Mouse (Mus musculus) forelimb bud, embryonic 11.5 days (tissue): Measurements from ENCODE around the gene Fbxl12.
"Not testable (repeated sequence)": the region's sequence is repeated elsewhere in the genome, so short reads cannot be mapped to it uniquely, and the experiment has no call there.

Experiments used
- DNase-seq: peaks from one replicate; pipeline ENCODE4 v3.0.0-alpha.2; 2012; ENCODE audit warnings: low read depth, low spot score

Fbxl12 gene

DNA sequence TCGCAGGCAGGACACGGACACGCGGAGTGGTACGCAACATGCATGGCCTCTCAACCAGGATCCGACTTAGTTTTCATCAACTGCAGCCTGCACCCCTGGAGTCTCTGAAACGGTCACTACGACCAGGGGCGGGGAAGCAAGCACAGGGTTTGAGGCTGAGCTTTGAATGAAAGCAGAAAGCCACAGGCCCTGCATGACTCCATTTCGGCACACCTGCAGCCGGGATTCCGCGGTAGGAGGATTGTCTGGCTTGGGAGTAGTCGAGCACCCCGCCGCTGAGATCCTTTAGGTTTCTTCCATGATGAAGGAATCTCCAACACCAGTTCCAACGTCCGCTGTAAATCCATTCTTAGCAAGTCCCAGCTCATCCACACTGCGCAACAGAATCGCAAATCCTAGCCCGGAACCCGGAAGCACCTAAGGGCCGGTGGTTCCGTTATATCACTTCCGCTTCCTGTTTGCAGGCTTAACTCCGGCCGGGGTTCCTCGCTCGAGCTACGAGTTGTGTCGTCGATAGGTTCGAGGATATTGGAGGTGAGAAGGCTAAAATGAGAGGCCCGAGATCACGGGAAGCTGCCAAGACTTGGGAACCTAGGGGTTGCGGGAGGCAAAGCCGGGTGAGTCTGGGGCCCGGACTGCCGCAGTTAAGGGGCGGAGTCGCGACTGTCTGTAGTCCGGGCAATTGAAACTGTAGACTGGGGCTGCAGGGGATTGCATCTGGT lies at the start of gene Fbxl12:
Gene Fbxl12, minus strand, starts transcription at position 408 of the 722 bp plus-strand sequence.
- DNase-seq = peak; percentile 67

- DNase-seq = no peak
These were observed 48.3 kb upstream of the Fbxl12 start for GRCm38 (mm10) chr9:20692863-20693262.

DNA sequence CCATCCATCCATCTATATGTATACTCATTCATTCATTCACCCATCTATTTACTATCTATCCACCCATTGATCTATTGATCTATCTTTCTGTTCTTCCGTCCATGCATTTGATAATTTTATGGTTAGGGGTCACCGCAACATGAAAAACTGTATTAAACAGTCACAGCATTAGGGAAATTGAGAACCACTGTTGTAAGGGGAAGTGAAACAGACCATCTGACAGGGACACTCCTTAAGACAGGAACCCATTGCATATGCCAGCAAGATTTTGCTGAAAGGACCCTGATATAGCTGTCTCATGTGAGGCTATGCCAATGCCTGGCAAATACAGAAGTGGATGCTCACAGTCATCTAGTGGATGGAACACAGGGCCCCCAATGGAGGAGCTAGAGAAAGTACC lies 45.9 kb upstream of the Fbxl12 start:
- not testable (repeated sequence) for DNase-seq

DNA sequence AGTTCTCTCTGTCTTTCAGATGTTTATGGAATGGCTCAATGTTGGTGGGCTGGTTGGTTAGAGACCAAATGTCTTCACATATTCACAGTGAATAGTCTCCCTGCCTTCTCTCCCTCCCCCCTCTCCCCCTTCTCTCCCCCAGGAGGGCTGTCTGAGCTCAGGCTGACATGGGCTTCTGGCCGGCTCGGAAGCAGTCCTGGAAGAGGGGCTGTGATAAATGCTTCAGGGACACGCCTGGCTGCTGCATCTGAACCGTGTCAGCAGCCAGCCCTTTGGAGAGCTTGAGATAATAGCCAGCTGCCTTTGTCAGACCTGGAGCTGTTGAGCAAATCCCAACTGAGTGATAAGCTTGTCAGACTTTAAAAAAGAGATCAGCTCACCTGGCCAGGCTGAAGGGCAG lies 45.3 kb upstream of the Fbxl12 start:
- no peak for DNase-seq

DNA sequence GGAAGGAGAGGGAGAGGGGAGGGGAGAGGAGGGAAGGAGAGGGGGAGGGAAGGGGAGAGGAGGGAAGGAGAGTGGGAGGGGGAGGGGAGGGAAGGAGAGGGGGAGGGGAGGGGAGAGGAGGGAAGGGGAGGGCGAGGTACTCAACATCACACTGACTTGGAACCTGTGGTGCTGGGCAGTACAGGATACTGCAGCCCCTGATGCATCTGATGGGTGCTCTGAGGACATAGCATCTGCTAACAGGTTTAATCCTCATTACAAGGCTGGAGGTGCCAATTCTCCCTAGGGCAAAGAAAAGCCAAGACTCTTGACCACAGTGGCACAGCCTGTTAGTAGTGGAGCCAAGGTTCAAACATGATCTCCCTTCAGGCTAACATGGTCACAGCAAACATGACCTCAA lies 44.8 kb upstream of the Fbxl12 start:
- DNase-seq = no peak

DNA sequence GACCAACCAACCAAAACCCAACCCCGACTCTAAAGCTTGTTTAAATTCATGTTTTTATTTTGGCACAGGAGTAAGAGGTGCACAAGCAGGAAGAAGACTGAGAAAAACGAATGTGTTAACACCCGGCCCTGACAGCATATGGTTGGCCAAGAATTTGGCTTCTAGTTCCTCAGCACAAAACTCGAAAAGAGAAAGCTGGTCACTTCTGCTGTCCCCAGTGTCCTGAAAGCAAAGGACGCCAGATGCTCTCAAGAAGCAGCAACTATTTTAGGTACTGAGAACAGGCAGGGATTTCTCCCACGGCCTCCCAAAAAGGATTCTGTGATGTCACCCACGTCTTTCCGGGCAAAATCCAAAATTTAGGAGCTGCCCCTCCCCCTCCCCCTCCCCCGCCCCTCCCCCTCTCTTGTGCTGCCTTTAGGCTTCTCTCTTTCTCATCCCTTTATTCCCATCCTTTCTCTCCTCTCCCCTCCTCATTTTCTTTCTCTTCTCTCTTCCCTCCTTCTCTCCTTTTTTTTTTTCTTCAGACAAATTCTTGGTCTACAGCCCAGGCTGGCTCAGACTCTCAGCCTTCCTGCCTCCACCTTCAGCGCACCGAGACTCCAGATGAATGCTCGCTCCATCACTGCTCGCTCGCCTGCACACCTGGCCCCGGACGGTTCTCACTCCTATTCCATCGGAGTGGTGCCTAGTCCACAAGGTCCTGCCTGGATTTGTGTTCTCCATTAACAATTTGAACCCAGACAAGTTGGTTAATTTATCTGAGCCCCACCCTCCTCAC lies 40.7 kb upstream of the Fbxl12 start:
- no peak for DNase-seq

DNA sequence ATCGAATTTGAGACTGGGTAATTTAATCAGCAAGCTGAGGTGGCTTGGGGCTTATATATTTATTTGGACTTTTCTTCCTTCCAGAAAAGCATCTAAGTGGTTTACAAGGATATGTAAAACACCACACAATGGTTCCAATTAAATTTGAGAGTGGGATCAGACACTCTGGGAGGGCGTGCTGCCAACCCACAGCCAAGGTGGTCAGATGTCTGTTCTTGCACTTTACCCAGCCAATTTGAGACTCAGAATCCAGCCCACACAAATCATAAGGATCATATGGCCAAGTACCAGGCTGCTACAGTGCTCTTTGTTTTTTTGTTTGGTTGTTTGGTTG lies 37.8 kb upstream of the Fbxl12 start:
- DNase-seq = no peak

DNA sequence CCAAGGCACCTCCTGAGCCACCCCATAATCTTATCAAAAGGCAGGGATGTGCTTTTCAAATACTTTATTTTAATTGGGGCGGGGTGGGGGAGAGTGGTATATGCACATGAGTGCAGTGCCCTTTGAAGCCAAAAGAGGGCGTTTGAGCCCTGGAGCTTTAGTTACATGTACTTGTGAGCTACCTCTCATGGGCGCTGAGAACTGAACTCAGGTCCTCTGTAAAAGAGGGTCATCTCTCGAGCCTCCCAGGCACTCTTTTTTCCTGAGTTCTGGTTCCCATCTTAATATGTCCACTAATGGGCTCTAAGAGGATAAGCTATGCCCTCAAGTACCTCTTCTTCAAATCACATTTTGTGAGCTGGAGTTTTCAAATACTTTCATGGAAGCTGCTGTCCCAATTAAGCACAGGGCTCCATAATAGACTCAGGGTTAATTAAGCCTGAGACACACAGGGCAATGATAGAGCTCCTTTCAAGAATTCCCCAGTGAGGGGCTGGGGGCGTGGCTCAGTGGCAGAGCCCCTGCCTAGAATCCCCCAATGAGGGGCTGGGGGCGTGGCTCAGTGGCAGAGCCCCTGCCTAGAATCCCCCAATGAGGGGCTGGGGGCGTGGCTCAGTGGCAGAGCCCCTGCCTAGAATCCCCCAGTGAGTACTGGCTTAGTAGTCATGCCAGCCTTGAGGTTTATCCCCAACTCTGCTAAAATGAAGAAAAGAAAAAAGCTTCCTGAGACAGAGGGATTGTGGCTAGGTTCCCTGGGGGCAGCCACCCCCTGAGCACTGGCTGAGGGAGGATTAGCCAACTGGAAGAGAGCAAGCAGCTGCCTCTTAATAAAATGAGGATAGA lies 37.2 kb upstream of the Fbxl12 start:
- DNase-seq = no peak

DNA sequence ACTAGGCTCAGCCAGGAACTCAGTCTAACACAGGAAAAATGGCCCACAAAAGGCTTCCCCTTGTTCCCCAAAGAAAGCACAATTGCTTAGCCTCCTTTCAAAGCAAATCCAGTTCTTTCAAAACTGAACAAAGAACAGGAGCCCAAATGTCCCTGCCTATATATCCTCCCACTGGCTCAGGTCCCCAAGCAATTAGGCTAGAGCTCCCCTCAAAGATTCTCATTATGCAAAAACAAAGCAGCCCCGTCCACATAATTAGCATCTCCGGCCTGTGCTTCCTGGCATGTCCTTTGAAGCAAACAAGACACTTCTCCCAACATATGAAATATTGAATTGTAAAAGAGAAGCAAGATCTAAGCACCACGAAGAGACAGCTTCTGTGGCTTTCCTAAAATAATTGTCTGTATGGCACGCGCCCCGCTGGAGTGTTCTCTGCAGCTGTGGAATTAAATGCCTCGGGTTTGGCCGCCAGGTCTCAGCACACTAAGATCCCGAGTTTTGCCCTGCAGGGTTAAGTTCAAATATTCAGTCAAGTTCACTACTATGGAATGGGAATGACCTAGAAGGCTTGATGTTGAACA lies 35.9 kb upstream of the Fbxl12 start:
- no peak for DNase-seq

- no peak for DNase-seq
These were observed 33.3 kb upstream of the Fbxl12 start for GRCm38 (mm10) chr9:20677892-20678291.

GRCm38 (mm10) chr9:20672047-20672446 lies 27.5 kb upstream of the Fbxl12 start:
- no peak for DNase-seq

GRCm38 (mm10) chr9:20668065-20668464 lies 23.5 kb upstream of the Fbxl12 start:
- DNase-seq = no peak

DNA sequence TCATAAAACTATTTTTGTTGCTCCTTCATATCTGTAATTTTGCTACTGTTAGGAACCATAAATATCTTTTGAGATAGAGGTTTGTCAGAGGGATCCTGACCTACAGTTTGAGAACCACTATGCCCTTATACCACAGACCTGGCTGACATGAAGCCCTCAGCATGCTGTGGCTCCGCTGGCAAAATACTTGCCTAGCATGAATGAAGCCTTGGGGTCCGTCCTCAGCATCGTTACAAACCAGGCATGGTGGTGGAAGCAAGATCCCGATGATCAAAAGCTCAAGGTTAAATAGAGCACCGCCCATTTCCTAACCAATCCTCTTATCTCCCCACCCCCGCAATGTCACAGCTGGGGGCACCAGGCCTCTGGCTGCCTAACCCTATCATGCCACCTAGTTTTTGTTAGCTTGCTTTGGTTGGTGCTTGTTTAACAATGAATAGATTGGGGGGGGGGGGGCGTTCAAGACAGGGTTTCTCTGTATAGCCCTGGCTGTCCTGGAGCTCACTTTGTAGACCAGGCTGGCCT lies 22.0 kb upstream of the Fbxl12 start:
- DNase-seq = no peak

DNA sequence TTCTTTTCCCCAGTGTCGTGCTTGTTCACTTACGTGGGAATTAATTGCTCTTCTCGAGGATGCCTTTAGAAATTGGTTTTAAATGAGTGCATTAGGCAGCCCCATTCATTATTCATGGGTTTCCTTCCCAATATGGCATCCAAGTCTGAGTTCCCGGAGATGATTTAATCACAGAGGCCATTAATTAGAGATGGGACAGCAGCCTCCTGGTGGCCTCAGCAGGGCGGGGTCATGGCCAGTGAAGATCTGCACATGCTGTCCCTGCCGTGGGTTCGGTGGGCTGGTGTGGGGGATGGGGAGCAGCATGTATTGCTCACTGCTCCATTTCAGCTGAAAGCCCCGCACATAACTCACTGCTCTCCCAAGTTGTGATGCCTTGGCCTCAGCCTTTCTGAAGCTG lies 21.4 kb upstream of the Fbxl12 start:
- no peak for DNase-seq

GRCm38 (mm10) chr9:20664982-20665637 lies 20.5 kb upstream of the Fbxl12 start:
- DNase-seq = no peak

DNA sequence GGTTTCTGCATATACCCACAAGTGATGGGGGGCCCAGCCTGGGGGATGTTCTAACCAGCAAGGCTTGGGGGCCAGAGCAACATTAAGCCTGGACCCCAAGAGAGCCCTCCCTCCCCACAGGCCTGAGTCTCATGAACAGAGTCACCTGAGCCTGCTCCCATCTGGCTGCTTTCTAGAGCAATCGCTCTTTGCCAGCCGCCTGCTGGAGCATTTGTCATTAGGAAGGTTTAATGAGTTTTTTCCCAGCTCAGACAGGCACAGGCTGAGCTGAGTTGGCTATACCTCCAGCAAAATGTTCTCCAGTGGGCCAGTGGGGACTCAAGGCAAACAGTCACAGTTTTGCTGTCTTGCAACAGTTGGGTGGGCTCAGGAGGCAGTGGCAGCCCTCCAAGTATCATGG lies 19.8 kb upstream of the Fbxl12 start:
- no peak for DNase-seq

GRCm38 (mm10) chr9:20663956-20664355 lies 19.4 kb upstream of the Fbxl12 start:
- no peak for DNase-seq

DNA sequence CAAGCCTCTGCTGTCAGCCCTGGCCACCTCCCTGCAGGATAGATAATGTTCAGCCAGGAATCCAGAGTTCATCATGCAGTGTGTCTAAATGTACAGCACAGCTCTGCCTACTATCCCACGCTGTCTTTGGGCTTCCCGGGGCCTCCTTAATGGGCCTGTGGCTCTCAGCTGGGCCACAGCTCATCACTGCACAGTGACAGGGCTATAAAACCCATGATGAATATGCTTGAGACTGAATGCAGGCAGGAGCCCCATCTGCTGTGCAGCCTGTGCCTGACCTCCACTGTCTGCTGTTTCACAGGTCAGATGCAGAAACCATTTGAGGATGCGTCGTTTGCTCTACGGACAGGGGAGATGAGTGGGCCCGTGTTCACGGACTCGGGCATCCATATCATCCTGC lies 18.3 kb upstream of the Fbxl12 start:
- DNase-seq = no peak

- peak; percentile 62 for DNase-seq
These were observed 17.8 kb upstream of the Fbxl12 start for GRCm38 (mm10) chr9:20662325-20662724.

- DNase-seq = no peak
These were observed 13.0 kb upstream of the Fbxl12 start for GRCm38 (mm10) chr9:20657546-20657945.

- DNase-seq = no peak
These were observed 9.3 kb upstream of the Fbxl12 start for GRCm38 (mm10) chr9:20653859-20654258.
